Mouse (Mus musculus): ENCODE measurements around the gene Rgs7bp. TPM values are rescaled to one million over a fixed set of nuclear protein-coding genes. Genes with fewer than 3 reads are reported as not detected.

The Rgs7bp gene
- polyA plus RNA-seq, 1 experiment from 2014 or later, result 1.1 TPM

DNA sequence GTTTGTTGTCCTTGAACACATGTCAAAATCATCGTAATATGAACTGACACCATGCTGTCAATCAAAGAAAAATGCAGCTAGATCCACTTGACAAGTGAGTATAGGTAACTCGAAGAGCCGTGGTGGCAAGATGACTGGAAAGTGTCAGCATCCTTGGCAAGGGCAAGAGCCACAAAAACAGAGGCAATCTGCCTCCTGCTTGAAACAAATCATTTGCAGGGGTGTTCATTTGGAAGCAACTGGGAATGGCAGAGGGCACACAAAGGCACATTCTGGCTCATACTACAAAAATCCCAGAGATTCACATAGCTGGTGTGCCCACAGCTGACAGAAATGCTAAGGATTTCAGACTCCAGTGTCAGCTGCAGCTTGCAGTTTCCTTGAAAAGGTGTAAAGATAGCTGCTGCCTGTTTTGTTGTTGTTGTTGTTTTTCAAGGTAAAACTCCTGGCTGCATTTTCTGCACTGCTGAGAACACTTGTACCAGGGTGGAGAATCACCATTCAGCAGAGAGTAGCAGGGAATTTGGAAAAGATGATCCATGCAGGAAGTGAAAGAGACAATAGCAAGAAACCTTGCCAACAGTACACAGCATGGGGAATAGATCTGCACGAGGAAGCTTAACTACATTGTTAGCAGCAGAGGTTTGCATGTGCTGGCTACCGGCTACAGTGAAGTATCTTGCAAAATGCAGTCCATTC, 52.4 kb downstream of the Rgs7bp start:
- no peaks in the 10 kb centered on the region for H3K9me3 ChIP-seq
- no peak overlapping the region for H3K4me2 ChIP-seq
- no peaks in the 10 kb centered on the region for H3K4me1 ChIP-seq
- 78% methylated on average over 5 of the region's 5 CpGs for WGBS
- no peaks in the 10 kb centered on the region for H3K36me3 ChIP-seq
- no peaks in the 10 kb centered on the region for H3K27me3 ChIP-seq
- no peak for ATAC-seq (ENCODE audit: borderline replicate concordance, extremely low read depth, low FRiP score, low TSS enrichment)
- no peak overlapping the region for H3K9ac ChIP-seq
- no peak overlapping the region for H3K27ac ChIP-seq
- H3K4me3 ChIP-seq, result no peak overlapping the region

DNA sequence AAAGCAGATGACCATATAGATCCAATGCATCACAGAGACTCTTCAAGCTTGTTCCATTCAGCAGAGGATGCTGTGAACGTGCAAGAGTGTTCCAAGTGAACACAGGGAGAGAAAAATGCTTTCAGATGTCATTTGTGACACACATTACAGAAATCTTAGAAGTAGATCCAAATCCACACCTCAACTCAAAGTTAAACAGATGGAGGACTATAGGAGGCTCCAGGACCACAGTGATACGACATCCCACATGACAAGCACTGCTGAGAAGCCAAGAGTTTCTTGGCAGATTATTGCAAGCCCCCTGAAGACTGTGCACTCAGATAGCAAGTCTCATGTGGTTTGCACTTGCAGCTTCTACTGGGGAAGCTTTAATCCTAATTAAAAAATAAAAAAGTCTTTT, 53.0 kb downstream of the Rgs7bp start:
- Histone ChIP-seq H3K4me1 (no peaks in the 10 kb centered on the region), H3K4me2 (no peak overlapping the region), H3K27me3 (no peaks in the 10 kb centered on the region), H3K27ac (no peak overlapping the region), H3K4me3 (no peak overlapping the region), H3K36me3 (no peaks in the 10 kb centered on the region), H3K9me3 (no peaks in the 10 kb centered on the region), H3K9ac (no peak overlapping the region)
- WGBS, result 64% methylated on average over 2 of the region's 2 CpGs
- no peak for ATAC-seq (ENCODE audit: borderline replicate concordance, extremely low read depth, low FRiP score, low TSS enrichment)

DNA sequence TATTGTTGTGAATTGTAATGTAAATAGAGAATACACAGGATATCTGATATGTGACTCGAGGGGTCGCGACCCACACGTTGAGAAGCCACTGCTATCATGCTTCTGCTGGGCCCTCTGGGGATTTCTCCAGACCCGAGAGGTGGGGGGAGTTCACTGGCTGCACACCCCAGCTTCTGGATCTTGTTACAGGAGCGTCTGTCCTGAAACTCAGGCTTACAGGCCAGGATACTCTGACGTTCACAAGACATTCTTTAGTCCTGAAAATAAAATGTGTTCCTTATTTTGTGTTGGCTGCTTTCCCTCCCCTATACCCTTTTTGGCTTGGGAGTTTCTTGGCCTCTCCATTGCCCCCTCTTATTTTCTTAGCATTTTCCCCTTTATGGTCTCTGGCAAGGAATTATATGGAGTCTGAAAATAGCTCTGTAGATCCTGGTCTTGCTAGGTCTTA, 65.9 kb downstream of the Rgs7bp start:
- Histone ChIP-seq H3K36me3 (no peaks in the 10 kb centered on the region), H3K9ac (no peak overlapping the region), H3K4me3 (no peak overlapping the region), H3K4me2 (no peak overlapping the region), H3K4me1 (no peaks in the 10 kb centered on the region), H3K27me3 (no peaks in the 10 kb centered on the region), H3K27ac (no peak overlapping the region), H3K9me3 (no peaks in the 10 kb centered on the region)
- ATAC-seq (ENCODE audit: borderline replicate concordance, extremely low read depth, low FRiP score, low TSS enrichment), result no peak
- 56% methylated on average over 7 of the region's 7 CpGs for WGBS

DNA sequence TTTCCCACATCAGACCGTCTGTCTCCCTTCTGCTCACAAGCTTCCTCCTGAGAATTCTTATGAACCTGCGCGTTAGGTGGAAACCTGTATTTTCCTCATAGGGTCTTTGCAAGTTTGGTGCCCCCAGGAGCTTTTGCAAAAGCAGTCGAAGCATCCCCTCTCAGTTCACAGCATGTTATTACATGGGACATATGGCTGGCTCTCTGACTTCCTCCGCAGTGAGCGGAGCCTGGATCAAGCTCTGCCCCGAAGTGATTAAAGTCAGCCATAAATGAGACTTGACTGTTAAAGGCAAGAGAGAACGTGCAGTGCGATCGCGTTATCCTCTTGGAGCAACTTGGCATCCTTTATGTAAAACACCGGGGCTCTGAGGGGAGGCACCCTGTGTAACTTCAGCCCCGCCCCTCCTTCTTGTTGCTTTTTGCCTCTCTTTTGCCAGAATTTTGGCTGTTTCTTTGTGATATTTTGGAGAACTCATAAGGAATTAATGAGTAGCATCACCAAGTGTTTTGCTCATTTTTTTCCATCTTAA, 66.7 kb downstream of the Rgs7bp start:
- ATAC-seq (ENCODE audit: borderline replicate concordance, extremely low read depth, low FRiP score, low TSS enrichment), result no peak
- Histone ChIP-seq H3K4me3 (no peak overlapping the region), H3K4me2 (no peak overlapping the region), H3K9me3 (no peaks in the 10 kb centered on the region), H3K36me3 (no peaks in the 10 kb centered on the region), H3K9ac (no peak overlapping the region), H3K4me1 (no peaks in the 10 kb centered on the region), H3K27me3 (no peaks in the 10 kb centered on the region), H3K27ac (no peak overlapping the region)
- 85% methylated on average over 13 of the region's 13 CpGs for WGBS

DNA sequence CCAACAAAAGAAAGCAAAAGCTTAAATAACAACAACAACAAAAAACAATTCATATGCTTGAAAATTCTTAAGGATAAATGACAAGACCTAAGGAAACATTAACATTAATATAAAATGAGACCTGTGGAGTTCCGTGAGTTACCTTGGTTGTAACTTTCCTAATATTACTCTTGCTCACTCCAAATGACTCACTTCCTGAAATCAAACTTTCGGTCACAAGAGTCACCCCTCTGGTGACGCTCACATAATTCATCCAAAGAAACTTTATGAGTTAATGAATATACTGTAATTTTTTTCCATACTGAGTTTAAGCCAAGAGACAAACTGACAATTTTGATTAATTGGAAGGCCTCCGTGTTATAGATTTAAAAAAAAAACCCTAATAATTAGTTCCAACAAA, 69.0 kb downstream of the Rgs7bp start:
- no peak overlapping the region for H3K9ac ChIP-seq
- H3K36me3 ChIP-seq, result no peaks in the 10 kb centered on the region
- no peak for ATAC-seq (ENCODE audit: borderline replicate concordance, extremely low read depth, low FRiP score, low TSS enrichment)
- no peaks in the 10 kb centered on the region for H3K9me3 ChIP-seq
- no peak overlapping the region for H3K27ac ChIP-seq
- H3K4me3 ChIP-seq, result no peak overlapping the region
- no peak overlapping the region for H3K4me2 ChIP-seq
- 80% methylated on average over 4 of the region's 4 CpGs for WGBS
- no peaks in the 10 kb centered on the region for H3K27me3 ChIP-seq
- no peaks in the 10 kb centered on the region for H3K4me1 ChIP-seq

DNA sequence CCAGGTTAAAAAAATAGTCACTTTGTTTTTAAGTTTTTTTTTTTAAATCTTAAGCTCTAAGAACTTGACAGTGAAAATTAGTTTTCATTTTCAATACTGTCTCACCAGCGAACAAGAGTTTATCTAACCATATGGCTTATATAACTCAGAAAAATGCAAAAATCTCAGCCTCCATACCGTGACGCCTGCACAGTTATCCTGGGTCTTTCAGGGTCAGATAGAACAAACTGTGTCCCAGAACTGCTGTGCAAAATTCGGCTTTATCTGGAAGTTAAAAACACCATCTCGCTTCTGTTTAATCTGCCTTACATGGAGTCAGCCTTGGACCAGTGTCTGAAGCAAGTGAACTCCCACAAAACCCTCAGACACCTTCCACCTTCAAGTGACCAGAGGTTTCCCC, 70.7 kb downstream of the Rgs7bp start:
- H3K9ac ChIP-seq, result no peak overlapping the region
- H3K27me3 ChIP-seq, result no peaks in the 10 kb centered on the region
- no peak overlapping the region for H3K4me2 ChIP-seq
- ATAC-seq (ENCODE audit: borderline replicate concordance, extremely low read depth, low FRiP score, low TSS enrichment), result no peak
- no peaks in the 10 kb centered on the region for H3K36me3 ChIP-seq
- no peaks in the 10 kb centered on the region for H3K4me1 ChIP-seq
- no peak overlapping the region for H3K4me3 ChIP-seq
- WGBS, result 61% methylated on average over 5 of the region's 5 CpGs
- H3K9me3 ChIP-seq, result no peaks in the 10 kb centered on the region
- H3K27ac ChIP-seq, result no peak overlapping the region

DNA sequence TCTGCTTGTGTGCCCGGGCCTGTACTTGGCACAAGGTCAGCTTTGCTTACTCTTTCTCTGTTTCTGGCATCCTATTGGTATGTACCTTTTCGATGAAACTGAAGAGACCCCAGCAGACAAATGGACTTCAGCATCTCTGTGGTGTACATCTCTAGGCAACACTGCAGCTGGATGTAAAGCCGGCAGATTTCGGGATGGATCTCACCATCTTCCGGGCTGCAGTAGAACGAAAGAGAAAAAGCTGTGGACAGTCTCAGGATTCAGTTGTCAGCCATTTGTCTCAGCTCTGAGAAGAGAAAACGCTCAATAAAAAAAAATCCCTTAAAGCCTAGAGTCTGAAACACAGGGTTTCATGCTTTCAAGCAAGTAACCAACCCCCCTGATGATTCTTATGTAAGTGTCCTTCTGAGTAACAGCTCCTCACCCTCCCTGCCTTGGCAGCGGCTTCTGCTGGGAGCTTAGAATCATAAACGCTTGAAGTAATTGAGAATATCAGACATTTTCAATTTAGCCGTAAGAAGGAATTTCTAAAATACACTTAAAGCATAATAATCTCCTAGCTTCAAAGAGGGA, 71.9 kb downstream of the Rgs7bp start:
- no peak overlapping the region for H3K9ac ChIP-seq

DNA sequence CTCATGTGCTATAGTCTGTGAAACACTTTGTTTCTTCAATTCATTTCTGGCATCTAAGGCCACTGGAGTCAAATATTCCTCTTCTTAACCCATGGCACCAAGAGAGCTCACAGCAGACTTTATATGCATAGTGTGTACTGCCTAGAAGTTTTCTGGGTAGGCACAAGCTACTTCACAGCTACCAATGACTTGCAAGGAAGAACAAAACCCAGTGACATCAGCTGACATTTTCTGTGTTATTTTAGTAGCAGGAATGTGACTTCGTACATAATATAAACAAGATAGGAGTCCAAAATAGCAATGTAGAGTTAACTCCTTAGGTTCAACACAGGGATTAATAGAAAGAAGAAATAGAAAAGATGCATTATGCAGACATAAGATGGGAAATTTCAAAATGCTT, 76.6 kb downstream of the Rgs7bp start:
- no peaks in the 10 kb centered on the region for H3K9me3 ChIP-seq
- 20% methylated on average over 1 of the region's 1 CpGs for WGBS
- no peaks in the 10 kb centered on the region for H3K36me3 ChIP-seq
- no peaks in the 10 kb centered on the region for H3K27me3 ChIP-seq
- H3K4me3 ChIP-seq, result no peak overlapping the region
- H3K4me2 ChIP-seq, result no peak overlapping the region
- H3K27ac ChIP-seq, result no peak overlapping the region
- no peak overlapping the region for H3K9ac ChIP-seq
- H3K4me1 ChIP-seq, result no peaks in the 10 kb centered on the region
- no peak for ATAC-seq (ENCODE audit: borderline replicate concordance, extremely low read depth, low FRiP score, low TSS enrichment)

More for the DNA sequence above, 71.9 kb downstream of the Rgs7bp start:
- Histone ChIP-seq H3K9me3 (no peaks in the 10 kb centered on the region), H3K27me3 (no peaks in the 10 kb centered on the region), H3K36me3 (no peaks in the 10 kb centered on the region), H3K27ac (no peak overlapping the region), H3K4me2 (no peak overlapping the region), H3K4me3 (no peak overlapping the region), H3K4me1 (no peaks in the 10 kb centered on the region)
- 81% methylated on average over 10 of the region's 10 CpGs for WGBS
- no peak for ATAC-seq (ENCODE audit: borderline replicate concordance, extremely low read depth, low FRiP score, low TSS enrichment)

DNA sequence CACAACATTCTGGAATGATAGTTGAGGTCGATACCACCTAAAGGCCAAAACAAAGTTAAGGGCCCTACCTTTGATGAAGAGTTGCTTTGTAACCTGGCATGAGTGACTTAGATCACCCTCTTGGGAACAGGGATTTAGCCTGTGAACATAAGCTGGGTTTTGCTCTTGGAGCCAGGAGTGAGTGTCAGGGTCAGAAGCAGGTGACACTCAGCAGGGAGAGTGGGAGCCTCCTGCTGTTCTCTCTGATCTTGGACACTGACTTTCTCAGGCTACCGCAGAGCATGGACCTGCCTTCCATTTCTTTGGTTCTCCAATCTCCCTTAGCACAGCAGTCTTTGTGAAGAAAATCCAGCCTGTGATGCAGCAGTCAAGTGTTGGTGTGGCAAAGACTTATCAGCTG, 87.2 kb downstream of the Rgs7bp start:
- Histone ChIP-seq H3K4me1 (no peaks in the 10 kb centered on the region), H3K9me3 (no peaks in the 10 kb centered on the region), H3K4me2 (no peak overlapping the region), H3K9ac (no peak overlapping the region), H3K27me3 (no peaks in the 10 kb centered on the region), H3K4me3 (no peak overlapping the region), H3K36me3 (no peaks in the 10 kb centered on the region), H3K27ac (no peak overlapping the region)
- 45% methylated on average over 2 of the region's 2 CpGs for WGBS
- no peak for ATAC-seq (ENCODE audit: borderline replicate concordance, extremely low read depth, low FRiP score, low TSS enrichment)

DNA sequence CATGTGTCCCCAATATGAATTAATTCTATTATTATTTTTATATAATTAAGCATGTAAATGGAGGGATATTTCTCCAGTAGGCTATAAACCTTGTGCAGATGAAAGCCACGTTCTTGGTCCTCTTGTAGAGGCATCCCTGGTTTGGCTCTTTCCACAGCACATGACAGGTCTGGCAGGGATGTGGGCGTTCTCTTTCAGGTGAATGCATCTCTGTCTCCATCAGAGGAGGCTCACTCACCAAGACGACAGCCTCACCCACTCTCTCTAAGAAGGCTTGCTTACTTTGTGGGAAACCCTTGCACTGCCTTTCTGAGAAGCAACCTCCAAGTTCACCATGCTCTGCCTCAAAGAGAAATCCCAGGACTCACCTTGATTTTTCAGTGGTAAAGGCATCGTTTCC, 91.0 kb downstream of the Rgs7bp start:
- H3K27ac ChIP-seq, result no peak overlapping the region
- H3K4me2 ChIP-seq, result no peak overlapping the region
- H3K9ac ChIP-seq, result no peak overlapping the region
- H3K9me3 ChIP-seq, result no peaks in the 10 kb centered on the region
- no peaks in the 10 kb centered on the region for H3K27me3 ChIP-seq
- H3K36me3 ChIP-seq, result no peaks in the 10 kb centered on the region
- 78% methylated on average over 4 of the region's 4 CpGs for WGBS
- H3K4me3 ChIP-seq, result no peak overlapping the region
- no peak for ATAC-seq (ENCODE audit: borderline replicate concordance, extremely low read depth, low FRiP score, low TSS enrichment)
- H3K4me1 ChIP-seq, result no peaks in the 10 kb centered on the region

DNA sequence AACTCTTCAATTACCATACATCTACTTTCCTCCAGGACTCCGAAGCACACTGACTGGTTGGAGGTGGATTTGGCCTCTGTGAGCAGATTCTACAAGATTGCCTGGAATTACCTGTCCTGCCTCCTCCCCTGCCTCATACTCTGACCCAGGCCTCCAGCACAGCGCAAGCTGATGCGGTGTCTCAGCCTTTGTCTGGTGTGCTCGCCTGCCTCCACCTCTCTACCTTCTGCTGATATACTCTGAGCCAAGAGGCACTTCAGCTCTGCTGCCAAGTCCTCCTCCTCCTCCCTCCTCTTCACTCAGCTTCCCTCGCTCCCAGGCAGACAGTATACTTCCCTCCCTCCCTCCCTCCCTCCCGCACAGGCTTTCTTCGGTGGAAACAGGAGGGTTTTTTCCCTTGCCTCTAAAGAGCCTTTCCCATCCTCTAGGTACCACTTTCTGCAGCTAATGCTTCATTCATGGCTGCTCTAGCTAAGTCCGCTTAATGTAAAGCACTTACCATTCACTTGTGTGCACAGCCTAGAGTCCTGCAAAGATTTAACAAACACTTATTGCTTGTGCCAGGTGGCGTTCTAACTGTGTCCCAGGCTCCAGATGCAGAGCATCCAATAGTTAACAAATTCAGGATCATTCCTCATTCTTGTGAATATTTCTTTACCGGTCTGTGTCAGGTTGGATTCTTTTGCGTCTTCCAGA, 91.9 kb downstream of the Rgs7bp start:
- Histone ChIP-seq H3K9me3 (no peaks in the 10 kb centered on the region), H3K36me3 (no peaks in the 10 kb centered on the region), H3K27me3 (no peaks in the 10 kb centered on the region), H3K9ac (no peak overlapping the region), H3K4me1 (no peaks in the 10 kb centered on the region), H3K27ac (no peak overlapping the region), H3K4me3 (no peak overlapping the region), H3K4me2 (no peak overlapping the region)
- WGBS, result 41% methylated on average over 11 of the region's 11 CpGs
- ATAC-seq (ENCODE audit: borderline replicate concordance, extremely low read depth, low FRiP score, low TSS enrichment), result peak; percentile 62

DNA sequence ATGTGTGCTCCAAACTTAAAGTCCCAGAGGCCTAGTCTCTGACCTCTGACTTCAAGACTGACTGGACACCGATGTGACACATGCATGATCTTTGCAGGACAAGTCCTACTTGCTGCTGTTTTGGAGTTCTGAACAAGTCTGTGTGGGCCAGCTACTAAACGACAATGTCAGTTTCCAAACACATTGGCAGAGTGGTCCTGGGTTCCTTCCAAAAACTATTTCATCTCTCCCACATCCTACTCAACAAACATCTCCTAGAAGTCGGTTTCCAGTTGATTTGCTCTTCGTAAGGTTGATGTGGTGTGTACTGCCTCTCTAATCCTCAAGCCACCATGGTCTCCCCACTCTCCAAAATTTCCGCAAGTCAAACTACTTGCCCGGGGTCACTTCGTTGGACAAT, 92.6 kb downstream of the Rgs7bp start:
- 72% methylated on average over 7 of the region's 7 CpGs for WGBS
- ATAC-seq (ENCODE audit: borderline replicate concordance, extremely low read depth, low FRiP score, low TSS enrichment), result no peak
- no peak overlapping the region for H3K27ac ChIP-seq

More for the DNA sequence above, 92.6 kb downstream of the Rgs7bp start:
- Histone ChIP-seq H3K4me3 (no peak overlapping the region), H3K36me3 (no peaks in the 10 kb centered on the region), H3K9me3 (no peaks in the 10 kb centered on the region), H3K9ac (no peak overlapping the region), H3K4me1 (no peaks in the 10 kb centered on the region), H3K4me2 (no peak overlapping the region), H3K27me3 (no peaks in the 10 kb centered on the region)

Measured in lung, embryonic 15.5 days (tissue).